Mouse (Mus musculus): ENCODE results near the gene Elovl5. TPM values are rescaled to one million over a fixed set of nuclear protein-coding genes. Genes with fewer than 3 reads are reported as not detected.

The Elovl5 gene
- polyA plus RNA-seq, 1 experiment from 2014 or later = 96.1 TPM

- no peak overlapping the region for H3K4me2 ChIP-seq (ENCODE audit: low read depth)
- no peak overlapping the region for H3K27ac ChIP-seq (ENCODE audit: low read depth, low read length)
- no peaks in the 10 kb centered on the region; the same call in 1 of the 2 replicates for H3K36me3 ChIP-seq (ENCODE audit: control insufficient read depth, insufficient read depth, low read length)
- H3K27me3 ChIP-seq (ENCODE audit: control insufficient read depth, insufficient read depth, low read length) = no peaks in the 10 kb centered on the region
- 96% methylated on average over 7 of the region's 7 CpGs for WGBS
- no peak overlapping the region for H3K4me3 ChIP-seq (ENCODE audit: low read depth, low read length)
- H3K9ac ChIP-seq (ENCODE audit: low read length) = no peak overlapping the region
- H3K4me1 ChIP-seq (ENCODE audit: control insufficient read depth, insufficient read depth, low read length) = peaks cover 3% of the 10 kb centered on the region; the same call in 1 of the 2 replicates
- DNase-seq (ENCODE audit: low spot score) = no peak
- ATAC-seq (ENCODE audit: insufficient read depth, low FRiP score, low TSS enrichment) = no peak
- H3K9me3 ChIP-seq (ENCODE audit: control insufficient read depth, low read length) = no peaks in the 10 kb centered on the region
Measured at GRCm38 (mm10) chr9:77966861-77967260, 49.7 kb downstream of the Elovl5 start.

DNA sequence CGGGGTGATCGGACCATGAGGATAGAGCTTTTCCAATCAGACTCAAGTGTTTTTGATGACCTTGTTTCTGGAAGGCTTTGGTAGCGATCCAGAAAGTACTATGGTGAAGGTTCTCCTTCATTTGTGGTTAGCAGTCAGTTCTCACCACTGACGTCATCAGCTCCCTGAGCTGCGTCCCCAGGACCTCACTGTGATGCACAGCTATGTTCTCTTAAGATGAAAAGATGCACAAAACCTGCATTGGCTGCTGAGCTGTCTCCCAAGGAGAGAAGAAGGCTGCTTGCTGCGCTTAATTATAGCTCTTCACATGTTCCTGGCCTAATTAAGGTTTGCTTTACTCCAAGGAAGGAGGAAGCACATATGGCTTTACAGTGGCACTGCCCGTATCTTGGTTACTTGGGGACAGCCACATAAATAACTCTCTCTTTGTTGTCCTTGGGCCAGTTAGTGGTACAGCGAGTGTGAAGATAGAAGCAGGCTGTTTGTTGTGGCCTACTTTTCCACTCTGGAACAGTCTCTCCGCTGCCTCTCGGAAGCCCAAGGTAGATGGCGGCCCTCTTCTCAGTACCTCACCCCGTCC lies 50.5 kb downstream of the Elovl5 start:
- Histone ChIP-seq H3K4me3 (ENCODE audit: low read depth, low read length) (no peak overlapping the region), H3K4me1 (ENCODE audit: control insufficient read depth, insufficient read depth, low read length) (peaks cover 3% of the 10 kb centered on the region; the same call in 1 of the 2 replicates), H3K36me3 (ENCODE audit: control insufficient read depth, insufficient read depth, low read length) (no peaks in the 10 kb centered on the region; the same call in 1 of the 2 replicates), H3K9ac (ENCODE audit: low read length) (no peak overlapping the region), H3K27ac (ENCODE audit: low read depth, low read length) (no peak overlapping the region), H3K9me3 (ENCODE audit: control insufficient read depth, low read length) (no peaks in the 10 kb centered on the region), H3K27me3 (ENCODE audit: control insufficient read depth, insufficient read depth, low read length) (no peaks in the 10 kb centered on the region), H3K4me2 (ENCODE audit: low read depth) (no peak overlapping the region)
- ATAC-seq (ENCODE audit: insufficient read depth, low FRiP score, low TSS enrichment) (no peak), DNase-seq (ENCODE audit: low spot score) (no peak)
- WGBS = 88% methylated on average over 12 of the region's 12 CpGs

- H3K9me3 ChIP-seq (ENCODE audit: control insufficient read depth, low read length) = no peaks in the 10 kb centered on the region
- no peaks in the 10 kb centered on the region for H3K27me3 ChIP-seq (ENCODE audit: control insufficient read depth, insufficient read depth, low read length)
- 92% methylated on average over 6 of the region's 6 CpGs for WGBS
- no peak overlapping the region for H3K4me3 ChIP-seq (ENCODE audit: low read depth, low read length)
- no peak for DNase-seq (ENCODE audit: low spot score)
- no peaks in the 10 kb centered on the region for H3K4me1 ChIP-seq (ENCODE audit: control insufficient read depth, insufficient read depth, low read length)
- no peak for ATAC-seq (ENCODE audit: insufficient read depth, low FRiP score, low TSS enrichment)
- H3K27ac ChIP-seq (ENCODE audit: low read depth, low read length) = no peak overlapping the region
- no peaks in the 10 kb centered on the region for H3K36me3 ChIP-seq (ENCODE audit: control insufficient read depth, insufficient read depth, low read length)
- no peak overlapping the region for H3K4me2 ChIP-seq (ENCODE audit: low read depth)
- H3K9ac ChIP-seq (ENCODE audit: low read length) = no peak overlapping the region
Measured at GRCm38 (mm10) chr9:77969192-77969953, 52.2 kb downstream of the Elovl5 start.

- H3K4me2 ChIP-seq (ENCODE audit: low read depth) = no peak overlapping the region
- H3K36me3 ChIP-seq (ENCODE audit: control insufficient read depth, insufficient read depth, low read length) = peaks cover 7% of the 10 kb centered on the region; the same call in 1 of the 2 replicates
- H3K27me3 ChIP-seq (ENCODE audit: control insufficient read depth, insufficient read depth, low read length) = no peaks in the 10 kb centered on the region
- H3K9ac ChIP-seq (ENCODE audit: low read length) = no peak overlapping the region
- DNase-seq (ENCODE audit: low spot score) (no peak), ATAC-seq (ENCODE audit: insufficient read depth, low FRiP score, low TSS enrichment) (no peak)
- no peaks in the 10 kb centered on the region for H3K4me1 ChIP-seq (ENCODE audit: control insufficient read depth, insufficient read depth, low read length)
- H3K27ac ChIP-seq (ENCODE audit: low read depth, low read length) = no peak overlapping the region
- H3K9me3 ChIP-seq (ENCODE audit: control insufficient read depth, low read length) = no peaks in the 10 kb centered on the region
- H3K4me3 ChIP-seq (ENCODE audit: low read depth, low read length) = no peak overlapping the region
- WGBS = 94% methylated on average over 7 of the region's 7 CpGs
Measured at GRCm38 (mm10) chr9:77979000-77979399, 61.8 kb downstream of the Elovl5 start.

GRCm38 (mm10) chr9:77982616-77983015 lies 65.5 kb downstream of the Elovl5 start:
- no peak overlapping the region for H3K4me3 ChIP-seq (ENCODE audit: low read depth, low read length)
- no peaks in the 10 kb centered on the region for H3K9me3 ChIP-seq (ENCODE audit: control insufficient read depth, low read length)
- no peak for DNase-seq (ENCODE audit: low spot score)
- H3K4me1 ChIP-seq (ENCODE audit: control insufficient read depth, insufficient read depth, low read length) = no peaks in the 10 kb centered on the region
- H3K27ac ChIP-seq (ENCODE audit: low read depth, low read length) = no peak overlapping the region
- H3K36me3 ChIP-seq (ENCODE audit: control insufficient read depth, insufficient read depth, low read length) = peaks cover 7% of the 10 kb centered on the region; the same call in 1 of the 2 replicates
- H3K4me2 ChIP-seq (ENCODE audit: low read depth) = no peak overlapping the region
- H3K9ac ChIP-seq (ENCODE audit: low read length) = no peak overlapping the region
- no peak for ATAC-seq (ENCODE audit: insufficient read depth, low FRiP score, low TSS enrichment)
- H3K27me3 ChIP-seq (ENCODE audit: control insufficient read depth, insufficient read depth, low read length) = no peaks in the 10 kb centered on the region
- WGBS = 89% methylated on average over 16 of the region's 16 CpGs

DNA sequence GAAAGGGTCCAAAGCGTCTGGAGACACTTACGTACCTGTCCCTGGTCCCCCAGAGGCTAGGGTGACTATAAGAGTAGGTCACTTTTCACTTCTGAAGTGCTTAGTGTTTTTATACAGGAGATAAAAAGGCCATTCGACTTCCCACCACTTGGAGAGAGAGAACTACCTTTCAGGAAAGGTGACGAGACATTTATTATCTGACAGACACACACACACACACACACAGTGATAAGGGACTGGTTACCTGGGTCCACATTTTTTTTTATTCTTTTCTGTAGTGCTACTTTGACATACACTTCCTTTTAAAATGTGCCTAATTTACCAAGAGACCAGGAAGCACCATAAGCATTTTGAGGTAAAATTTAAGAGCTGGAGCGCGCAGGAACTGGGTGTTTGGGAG lies 66.4 kb downstream of the Elovl5 start:
- peaks cover 7% of the 10 kb centered on the region; the same call in 1 of the 2 replicates for H3K36me3 ChIP-seq (ENCODE audit: control insufficient read depth, insufficient read depth, low read length)
- DNase-seq (ENCODE audit: low spot score) (no peak), ATAC-seq (ENCODE audit: insufficient read depth, low FRiP score, low TSS enrichment) (no peak)
- H3K9me3 ChIP-seq (ENCODE audit: control insufficient read depth, low read length) = no peaks in the 10 kb centered on the region
- no peaks in the 10 kb centered on the region for H3K4me1 ChIP-seq (ENCODE audit: control insufficient read depth, insufficient read depth, low read length)
- no peak overlapping the region for H3K4me3 ChIP-seq (ENCODE audit: low read depth, low read length)
- H3K27me3 ChIP-seq (ENCODE audit: control insufficient read depth, insufficient read depth, low read length) = no peaks in the 10 kb centered on the region
- WGBS = 89% methylated on average over 6 of the region's 6 CpGs
- no peak overlapping the region for H3K4me2 ChIP-seq (ENCODE audit: low read depth)
- no peak overlapping the region for H3K9ac ChIP-seq (ENCODE audit: low read length)
- H3K27ac ChIP-seq (ENCODE audit: low read depth, low read length) = no peak overlapping the region

DNA sequence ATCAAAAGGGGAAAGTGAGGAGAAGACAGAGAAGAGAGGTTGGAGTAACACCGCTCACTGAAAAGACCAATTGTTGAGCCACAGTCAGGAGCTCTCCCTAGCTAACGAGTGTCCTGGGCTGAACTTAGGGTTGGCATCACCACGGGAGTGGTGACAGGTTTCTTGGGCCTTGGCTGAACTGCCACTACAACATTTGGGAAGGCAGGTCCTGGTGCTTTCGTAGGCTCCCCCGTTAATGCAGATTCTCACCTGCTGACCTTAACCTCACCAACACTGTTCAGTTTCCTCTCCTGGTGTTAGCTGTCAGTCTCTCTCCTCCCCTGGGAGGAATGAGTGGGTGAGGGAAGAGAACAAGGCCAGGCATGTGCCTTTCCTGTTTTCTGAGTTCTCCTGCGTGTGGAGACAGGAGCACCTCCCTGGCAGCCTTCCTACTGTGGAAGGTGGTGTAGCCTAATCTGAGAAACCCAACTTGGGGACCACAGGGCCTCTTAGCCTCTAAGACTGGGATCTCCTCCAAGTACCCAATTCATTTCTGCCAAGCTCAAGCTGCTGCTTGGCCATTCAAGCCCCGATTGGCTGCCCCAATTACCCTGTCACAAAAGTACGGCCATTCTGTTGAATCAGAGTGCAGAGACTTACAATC lies 69.1 kb downstream of the Elovl5 start:
- ATAC-seq (ENCODE audit: insufficient read depth, low FRiP score, low TSS enrichment) = no peak
- peaks cover 2% of the 10 kb centered on the region; the same call in 1 of the 2 replicates for H3K36me3 ChIP-seq (ENCODE audit: control insufficient read depth, insufficient read depth, low read length)

GRCm38 (mm10) chr9:77989626-77990025 lies 72.5 kb downstream of the Elovl5 start:
- H3K36me3 ChIP-seq (ENCODE audit: control insufficient read depth, insufficient read depth, low read length) = no peaks in the 10 kb centered on the region
- H3K9ac ChIP-seq (ENCODE audit: low read length) = no peak overlapping the region
- no peaks in the 10 kb centered on the region for H3K4me1 ChIP-seq (ENCODE audit: control insufficient read depth, insufficient read depth, low read length)
- no peaks in the 10 kb centered on the region for H3K9me3 ChIP-seq (ENCODE audit: control insufficient read depth, low read length)
- no peak overlapping the region for H3K4me2 ChIP-seq (ENCODE audit: low read depth)
- H3K27me3 ChIP-seq (ENCODE audit: control insufficient read depth, insufficient read depth, low read length) = no peaks in the 10 kb centered on the region
- DNase-seq (ENCODE audit: low spot score) (no peak), ATAC-seq (ENCODE audit: insufficient read depth, low FRiP score, low TSS enrichment) (no peak)
- H3K27ac ChIP-seq (ENCODE audit: low read depth, low read length) = no peak overlapping the region
- 70% methylated on average over 8 of the region's 8 CpGs for WGBS
- H3K4me3 ChIP-seq (ENCODE audit: low read depth, low read length) = no peak overlapping the region

More for the DNA sequence above, 69.1 kb downstream of the Elovl5 start:
- H3K27ac ChIP-seq (ENCODE audit: low read depth, low read length) = no peak overlapping the region
- no peaks in the 10 kb centered on the region for H3K27me3 ChIP-seq (ENCODE audit: control insufficient read depth, insufficient read depth, low read length)
- no peak overlapping the region for H3K4me2 ChIP-seq (ENCODE audit: low read depth)
- 84% methylated on average over 8 of the region's 8 CpGs for WGBS
- no peak overlapping the region for H3K9ac ChIP-seq (ENCODE audit: low read length)
- no peak for DNase-seq (ENCODE audit: low spot score)
- H3K4me1 ChIP-seq (ENCODE audit: control insufficient read depth, insufficient read depth, low read length) = no peaks in the 10 kb centered on the region
- H3K4me3 ChIP-seq (ENCODE audit: low read depth, low read length) = no peak overlapping the region
- no peaks in the 10 kb centered on the region for H3K9me3 ChIP-seq (ENCODE audit: control insufficient read depth, low read length)

Data from neural tube, embryonic 11.5 days (tissue).